Mouse (Mus musculus) right cerebral cortex, postnatal 25 days (tissue): Measurements from ENCODE around the gene Cacna1e.
A peak's percentile ranks its signal among the peaks of the same experiment; 100 is the strongest.

ENCODE experiments used
- DNase-seq: peaks from one replicate; pipeline ENCODE4 v3.0.0; 2022

Gene Cacna1e

GRCm38 (mm10) chr1:154705882-154706565 lies 178.3 kb downstream of the Cacna1e start:
- DNase-seq = no peak

DNA sequence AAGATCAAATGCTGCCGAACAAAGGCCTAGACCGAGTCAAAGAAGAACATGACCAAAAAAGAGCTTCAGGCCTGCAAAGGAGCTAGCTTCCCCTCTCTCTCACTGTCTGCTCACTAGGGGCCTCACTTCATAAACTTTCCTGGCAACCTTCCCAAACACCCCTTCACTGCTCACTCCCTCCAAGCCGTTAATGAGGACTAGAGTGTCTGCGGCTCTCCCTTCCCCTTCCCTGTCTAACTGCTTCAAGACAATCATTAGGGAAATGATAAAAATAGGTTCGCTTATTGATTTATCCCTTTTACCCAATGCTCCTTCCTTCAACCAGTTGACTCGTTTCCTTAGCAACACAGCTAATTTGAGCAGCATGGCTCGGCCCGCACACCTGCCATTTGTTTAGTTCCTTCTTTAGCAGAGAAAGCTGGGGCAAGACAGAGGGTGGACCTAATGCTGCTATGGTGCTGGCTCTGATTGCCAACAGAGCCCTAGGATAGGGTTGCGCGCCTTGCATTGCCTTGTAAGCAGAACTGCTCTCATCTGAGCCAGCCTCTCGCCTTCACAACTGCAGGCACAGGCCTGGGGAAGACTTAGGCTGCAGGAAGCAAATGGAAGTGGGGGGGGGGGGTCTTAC lies 179.6 kb downstream of the Cacna1e start:
- DNase-seq = no peak

- DNase-seq = peak; percentile 45
These were observed 181.7 kb downstream of the Cacna1e start for GRCm38 (mm10) chr1:154702623-154703022.

- peak; percentile 41 for DNase-seq
These were observed 195.2 kb downstream of the Cacna1e start for GRCm38 (mm10) chr1:154688876-154689665.

DNA sequence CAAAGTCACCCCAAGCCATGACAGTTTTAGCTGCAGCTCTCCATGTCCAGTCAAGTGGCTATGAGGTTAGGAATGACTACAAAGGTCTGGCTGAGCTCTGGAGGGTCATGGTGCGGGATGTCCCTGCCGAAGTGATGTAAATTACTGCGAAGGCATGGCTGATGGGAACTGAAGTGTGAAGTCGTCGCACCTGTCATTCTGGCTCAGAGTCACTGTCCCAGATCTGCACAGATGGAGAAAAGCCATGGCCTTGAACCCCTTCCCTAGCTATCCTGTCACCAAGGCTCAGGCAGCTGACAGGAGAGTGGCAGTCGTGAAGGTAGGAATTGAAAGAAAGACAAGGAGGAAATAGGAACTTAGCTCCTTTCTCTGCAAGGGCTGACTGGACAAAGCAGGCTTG lies 197.4 kb downstream of the Cacna1e start:
- DNase-seq = no peak

- no peak for DNase-seq
These were observed 200.7 kb downstream of the Cacna1e start for GRCm38 (mm10) chr1:154683477-154684106.

DNA sequence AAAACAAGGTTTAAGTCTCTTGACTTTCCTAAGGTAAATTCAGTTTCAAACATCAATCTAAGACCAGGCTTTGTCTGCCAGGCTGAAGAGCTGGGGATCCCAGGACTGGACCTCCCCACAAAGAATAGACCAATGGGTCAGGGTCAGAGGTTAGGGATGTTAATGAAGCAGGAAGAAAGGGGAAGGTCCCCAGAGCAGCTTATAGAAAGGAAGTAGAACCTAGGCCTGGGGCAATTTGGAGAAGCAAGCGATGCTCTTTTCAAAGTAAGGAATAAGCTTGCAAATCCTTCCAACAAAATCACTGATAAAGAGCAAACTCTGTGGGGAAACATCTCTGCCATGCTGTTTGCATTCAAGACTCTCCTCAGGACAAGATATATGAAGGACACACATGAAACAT lies 205.3 kb downstream of the Cacna1e start:
- no peak for DNase-seq

DNA sequence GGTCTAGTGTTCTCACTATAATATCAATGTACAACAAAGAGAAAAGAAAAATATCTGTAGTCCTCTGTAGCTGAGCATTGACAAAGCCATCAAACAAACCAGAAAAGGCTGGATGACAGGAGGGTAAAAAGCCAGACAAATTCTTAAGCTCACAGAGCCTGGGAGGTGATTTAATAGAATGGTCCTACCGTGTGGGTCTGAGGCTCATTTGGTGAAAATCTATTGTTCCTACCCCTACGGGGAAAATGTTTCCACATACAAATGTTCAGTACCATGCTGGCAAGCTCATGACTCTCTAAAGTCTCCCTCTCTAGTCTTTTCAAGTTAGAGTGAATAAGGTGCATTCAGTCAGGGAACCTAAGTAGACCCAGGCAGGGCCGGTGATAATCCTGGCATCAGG lies 206.2 kb downstream of the Cacna1e start:
- no peak for DNase-seq

DNA sequence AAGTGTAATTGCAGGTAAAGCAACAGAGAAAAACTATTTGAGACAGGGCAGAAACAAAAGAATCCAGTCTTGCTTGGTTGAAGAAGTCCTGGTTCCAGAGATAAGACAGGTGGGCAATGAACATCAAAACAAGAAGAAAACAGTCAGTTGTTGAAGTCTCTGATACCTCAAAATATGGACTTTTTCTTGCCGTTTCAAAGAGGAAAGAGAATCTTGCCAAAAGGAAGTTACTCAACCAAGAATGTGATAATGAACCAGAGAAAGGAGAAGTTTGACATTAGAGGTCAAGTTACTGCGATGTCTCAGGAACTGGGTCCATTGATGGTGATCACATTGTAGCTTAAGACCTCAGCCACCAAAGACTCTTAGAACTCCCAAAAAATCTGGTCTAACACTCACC lies 206.6 kb downstream of the Cacna1e start:
- DNase-seq = no peak

DNA sequence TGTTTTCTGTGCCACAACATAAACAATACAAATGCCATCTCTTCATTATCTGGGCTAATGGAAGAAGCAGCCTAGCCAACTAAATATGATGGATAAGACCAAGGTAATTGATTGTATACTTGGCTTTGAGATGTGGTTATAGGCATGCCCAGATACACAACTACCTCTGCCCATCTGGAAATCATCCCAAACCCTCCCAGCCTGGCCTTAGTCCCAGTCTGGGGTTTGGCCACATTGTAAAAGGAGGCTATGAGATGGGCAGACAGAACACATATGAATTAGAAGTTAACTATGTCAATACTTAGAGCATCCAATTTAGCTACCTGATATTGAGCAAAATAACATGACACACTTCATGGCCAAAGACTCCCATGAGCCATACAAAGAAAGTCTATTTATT lies 220.6 kb downstream of the Cacna1e start:
- DNase-seq = no peak

GRCm38 (mm10) chr1:154661977-154662376 lies 222.3 kb downstream of the Cacna1e start:
- peak; percentile 51 for DNase-seq

GRCm38 (mm10) chr1:154661221-154661864 lies 223.0 kb downstream of the Cacna1e start:
- peak; percentile 83 for DNase-seq

GRCm38 (mm10) chr1:154657366-154657765 lies 226.9 kb downstream of the Cacna1e start:
- DNase-seq = no peak

DNA sequence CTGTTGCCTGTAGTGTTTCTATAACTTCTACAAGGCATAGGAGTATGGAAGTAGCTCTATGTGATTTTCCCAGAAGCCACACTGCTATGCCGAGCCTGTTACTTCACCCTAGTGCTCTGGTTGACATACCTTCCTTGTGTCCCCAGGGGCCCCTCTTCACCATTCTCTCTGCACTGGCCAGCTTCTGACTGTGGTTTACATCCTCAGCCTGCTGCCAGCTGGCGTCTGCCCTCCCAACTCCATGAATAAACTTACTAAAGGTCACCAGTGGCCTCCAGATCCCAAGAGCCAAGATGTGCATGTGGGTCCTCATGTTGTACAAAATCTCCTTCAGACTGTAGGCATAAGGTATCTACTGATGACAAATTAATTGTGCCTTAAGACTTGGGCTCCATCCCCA lies 230.3 kb downstream of the Cacna1e start:
- no peak for DNase-seq

- DNase-seq = no peak
These were observed 237.9 kb downstream of the Cacna1e start for GRCm38 (mm10) chr1:154646156-154646950.

- no peak for DNase-seq
These were observed 246.5 kb downstream of the Cacna1e start for GRCm38 (mm10) chr1:154637821-154638220.

- peak; percentile 66 for DNase-seq
These were observed 248.5 kb downstream of the Cacna1e start for GRCm38 (mm10) chr1:154635766-154636165.

GRCm38 (mm10) chr1:154632886-154633285 lies 251.4 kb downstream of the Cacna1e start:
- DNase-seq = no peak

DNA sequence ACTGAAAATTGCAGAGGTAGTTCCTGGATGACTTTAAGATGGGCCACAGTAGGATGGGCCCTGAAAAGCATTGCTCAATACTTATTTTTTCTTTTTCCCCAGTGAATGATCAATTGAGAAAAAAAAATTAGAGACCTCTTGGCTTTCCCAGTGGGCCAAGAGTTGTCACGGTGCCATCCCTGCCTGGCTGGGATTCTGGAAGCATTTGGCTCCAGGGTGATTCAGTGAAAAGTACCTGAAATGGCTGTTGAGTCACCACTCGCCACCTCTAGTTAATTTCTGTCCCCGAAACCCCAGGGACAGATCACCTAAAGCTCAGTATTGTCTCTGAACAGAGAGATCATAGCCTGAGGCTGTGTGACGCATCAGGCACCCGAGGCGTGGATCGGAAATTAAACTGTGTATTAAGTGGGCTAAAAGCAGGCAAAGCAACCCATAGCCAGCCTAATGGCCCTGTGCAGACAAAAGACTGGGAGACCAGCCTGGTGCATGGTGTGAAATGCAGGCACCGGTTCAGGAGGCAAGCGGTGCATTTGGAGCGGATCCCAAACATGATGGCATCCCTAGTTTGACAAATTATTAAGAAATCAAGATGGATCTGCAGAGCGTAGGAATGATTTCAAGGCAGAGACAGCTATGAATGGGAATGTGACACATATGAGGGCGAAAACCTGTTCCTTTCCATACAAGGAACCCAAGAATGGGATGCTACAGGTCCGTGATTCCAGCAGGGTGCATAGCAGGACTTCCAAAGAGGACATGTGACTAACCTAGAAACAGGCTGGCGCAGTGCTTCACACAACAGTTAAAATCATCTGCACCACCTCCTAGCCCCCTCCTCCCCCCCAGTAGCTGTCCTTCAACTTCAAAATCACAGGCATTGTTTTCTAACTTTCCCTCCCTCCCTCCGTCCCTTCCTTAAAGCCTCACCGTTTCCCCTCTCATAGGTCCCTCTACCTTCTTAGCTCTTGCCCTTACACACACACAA lies 261.3 kb downstream of the Cacna1e start:
- DNase-seq = no peak

DNA sequence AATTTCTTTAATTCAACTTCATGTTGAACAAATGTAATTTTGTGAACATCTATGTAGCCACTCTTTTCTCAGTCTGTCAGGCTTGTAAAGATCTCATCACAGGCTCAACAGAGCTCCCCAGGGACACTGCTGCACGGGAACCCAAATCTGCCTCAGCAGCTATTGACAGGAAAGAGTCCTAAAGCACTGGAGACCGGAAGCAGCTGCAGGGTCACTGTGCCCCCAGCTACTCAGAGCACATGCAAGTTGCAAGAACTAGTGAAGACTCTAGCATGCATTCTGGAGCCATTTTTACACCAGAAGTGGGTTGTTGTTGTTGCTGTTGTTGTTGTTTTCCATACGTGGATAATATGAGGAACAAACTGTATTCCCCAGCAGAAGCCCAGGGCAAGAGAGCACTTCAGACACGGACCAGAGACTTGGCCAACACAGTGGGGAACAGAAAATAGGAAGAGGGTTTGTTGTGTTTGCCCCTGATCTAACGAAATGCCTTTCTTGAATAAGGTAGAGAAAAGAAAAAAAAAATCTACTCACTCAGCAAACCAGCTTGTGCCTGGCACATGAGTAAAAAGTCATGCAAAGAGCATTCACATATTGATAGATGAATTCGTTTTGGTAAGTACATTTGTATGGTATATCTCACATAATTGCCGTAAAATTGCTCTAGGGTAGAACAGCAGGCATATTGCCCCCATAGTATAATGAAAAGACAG lies 266.4 kb downstream of the Cacna1e start:
- DNase-seq = no peak
